ENCODE assay signal across 12 mouse cellular contexts in the genomic region with DNA sequence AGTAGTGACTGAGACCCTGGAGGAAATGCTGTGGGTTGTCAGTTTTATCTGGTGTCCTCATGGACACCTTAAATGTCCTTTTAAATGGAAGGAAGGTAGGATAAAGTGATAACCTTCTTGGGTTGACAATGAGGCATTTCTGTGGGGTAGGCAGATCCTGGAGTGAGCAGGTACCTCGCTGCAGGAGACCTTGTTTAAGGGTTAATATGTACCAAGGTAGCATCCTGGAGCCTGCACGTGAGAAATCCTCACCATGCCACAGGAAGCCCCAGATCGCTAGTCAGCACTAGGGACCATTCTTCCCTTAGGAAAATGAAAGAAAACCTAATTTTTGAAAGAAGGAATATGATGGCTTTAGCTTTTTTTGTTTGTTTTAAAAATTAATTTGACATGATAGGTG. TPM values are rescaled to one million over a fixed set of nuclear protein-coding genes. Genes with fewer than 3 reads are reported as not detected.
DNase-seq lines count a peak whose midpoint lies in the region; ATAC-seq and TF ChIP-seq lines count a peak whose summit lies in the region.
"Had no signal": no experiment of that assay in that cellular context is flagged by ENCODE, and none has a peak within 500 bp of the region (broad histone marks: within the 10 kb centered on the region; RNA-seq: fewer than 3 reads in every experiment).

No protein-coding gene starts in this region.

- no peaks in the 10 kb centered on the region for H3K36me3 ChIP-seq in forebrain, embryonic 11.5 days (ENCODE audit: control insufficient read depth, insufficient read depth, low read length)
- no peaks in the 10 kb centered on the region for H3K36me3 ChIP-seq in forebrain, embryonic 15.5 days
- H3K36me3 ChIP-seq in hindbrain, embryonic 16.5 days (ENCODE audit: control insufficient read depth, insufficient read depth, low read length), result no peaks in the 10 kb centered on the region
- no peaks in the 10 kb centered on the region for H3K36me3 ChIP-seq in midbrain, postnatal 0 days (ENCODE audit: insufficient read depth, low read length)
- H3K36me3 ChIP-seq: liver, embryonic 15.5 days had no signal

- peak overlapping the region; percentile 75 for H3K4me2 ChIP-seq in forebrain, embryonic 11.5 days (ENCODE audit: low read depth, low read length, severe bottlenecking)
- H3K4me2 ChIP-seq in forebrain, embryonic 15.5 days (replicated peaks), result no peak overlapping the region
- H3K4me2 ChIP-seq in hindbrain, embryonic 16.5 days (ENCODE audit: low read length), result peak overlapping the region; percentile 84
- peak overlapping the region; percentile 91 for H3K4me2 ChIP-seq in midbrain, postnatal 0 days (ENCODE audit: low read depth, low read length, poor library complexity, severe bottlenecking)

- no peak for TF ChIP-seq CTCF in midbrain, postnatal 0 days (IDR thresholded peaks at IDR 0.05)

- H3K9ac ChIP-seq in forebrain, embryonic 11.5 days (ENCODE audit: low read length), result no peak overlapping the region
- no peak overlapping the region for H3K9ac ChIP-seq in forebrain, embryonic 15.5 days (replicated peaks)
- no peak overlapping the region; the same call in 1 of the 2 replicates for H3K9ac ChIP-seq in hindbrain, embryonic 16.5 days (ENCODE audit: low read depth, low read length)
- no peak overlapping the region for H3K9ac ChIP-seq in midbrain, postnatal 0 days (replicated peaks; ENCODE audit: low read length, poor library complexity, severe bottlenecking)
- H3K9ac ChIP-seq: liver, embryonic 15.5 days had no signal

- no peak for ATAC-seq in forebrain, embryonic 11.5 days (replicated peaks; ENCODE audit: low FRiP score)
- ATAC-seq in forebrain, embryonic 15.5 days (replicated peaks), result no peak
- no peak for ATAC-seq in hindbrain, embryonic 16.5 days
- ATAC-seq in midbrain, postnatal 0 days (ENCODE audit: low FRiP score), result no peak
- ATAC-seq in cerebellum, adult (ENCODE audit: insufficient number of reproducible peaks, low FRiP score, low TSS enrichment), result no peak

- peaks cover 3% of the 10 kb centered on the region; the same call in 1 of the 2 replicates for H3K27me3 ChIP-seq in forebrain, embryonic 11.5 days (ENCODE audit: control insufficient read depth, insufficient read depth, low read length)
- no peaks in the 10 kb centered on the region for H3K27me3 ChIP-seq in forebrain, embryonic 15.5 days
- H3K27me3 ChIP-seq in hindbrain, embryonic 16.5 days (replicated peaks; ENCODE audit: control insufficient read depth, insufficient read depth, low read length), result no peaks in the 10 kb centered on the region
- no peaks in the 10 kb centered on the region for H3K27me3 ChIP-seq in midbrain, postnatal 0 days (ENCODE audit: insufficient read depth, low read length)

- H3K4me3 ChIP-seq in forebrain, embryonic 11.5 days (ENCODE audit: low read depth, low read length), result no peak overlapping the region
- H3K4me3 ChIP-seq in forebrain, embryonic 15.5 days, result no peak overlapping the region
- H3K4me3 ChIP-seq in hindbrain, embryonic 16.5 days (ENCODE audit: low read length), result peak overlapping the region; percentile 58; the same call in 1 of the 2 replicates
- peak overlapping the region; percentile 57; the same call in 1 of the 2 replicates for H3K4me3 ChIP-seq in midbrain, postnatal 0 days (ENCODE audit: low read depth, low read length)
- H3K4me3 ChIP-seq: liver, embryonic 15.5 days had no signal

- H3K9me3 ChIP-seq in forebrain, embryonic 11.5 days (ENCODE audit: control insufficient read depth, low read length), result no peaks in the 10 kb centered on the region
- no peaks in the 10 kb centered on the region for H3K9me3 ChIP-seq in forebrain, embryonic 15.5 days
- H3K9me3 ChIP-seq in hindbrain, embryonic 16.5 days (ENCODE audit: control insufficient read depth, low read length), result no peaks in the 10 kb centered on the region
- H3K9me3 ChIP-seq in midbrain, postnatal 0 days (ENCODE audit: low read length), result no peaks in the 10 kb centered on the region
- H3K9me3 ChIP-seq: liver, embryonic 15.5 days had no signal

- peaks cover 6% of the 10 kb centered on the region; the same call in 1 of the 2 replicates for H3K4me1 ChIP-seq in forebrain, embryonic 11.5 days (replicated peaks; ENCODE audit: control insufficient read depth, insufficient read depth, low read length)
- peaks cover 49% of the 10 kb centered on the region for H3K4me1 ChIP-seq in forebrain, embryonic 15.5 days
- peaks cover 15% of the 10 kb centered on the region for H3K4me1 ChIP-seq in hindbrain, embryonic 16.5 days (ENCODE audit: control insufficient read depth, insufficient read depth, low read depth, low read length)
- 0 out of 2 replicates have a peak, but pooled peaks cover 3% of the 10 kb centered on the region for H3K4me1 ChIP-seq in midbrain, postnatal 0 days (ENCODE audit: insufficient read depth, low read length)

- 8% methylated on average over 3 of the region's 3 CpGs for WGBS in forebrain, embryonic 11.5 days
- WGBS in forebrain, embryonic 15.5 days, result 11% methylated on average over 3 of the region's 3 CpGs
- WGBS in hindbrain, embryonic 16.5 days, result 12% methylated on average over 3 of the region's 3 CpGs
- 11% methylated on average over 3 of the region's 3 CpGs for WGBS in midbrain, postnatal 0 days

- H3K27ac ChIP-seq in forebrain, embryonic 11.5 days (ENCODE audit: low read depth, low read length), result no peak overlapping the region
- no peak overlapping the region for H3K27ac ChIP-seq in forebrain, embryonic 15.5 days (replicated peaks)
- no peak overlapping the region for H3K27ac ChIP-seq in hindbrain, embryonic 16.5 days (ENCODE audit: low read depth, low read length)
- H3K27ac ChIP-seq in midbrain, postnatal 0 days (ENCODE audit: low read depth, low read length), result no peak overlapping the region
- H3K27ac ChIP-seq: liver, embryonic 15.5 days had no signal

- DNase-seq in forebrain, embryonic 11.5 days (ENCODE audit: low spot score), result no peak
- DNase-seq in kidney, postnatal 10 days, result peak; percentile 18
- no peak for DNase-seq in kidney, postnatal 4 days
- DNase-seq in midbrain, postnatal 0 days (ENCODE audit: low spot score), result no peak
- no peak for DNase-seq in left cerebral cortex, adult 18-20 months (ENCODE audit: low spot score in 2 of 2)
- DNase-seq: adrenal gland, adult 8-10 months; heart, postnatal 10 days had no signal

RNA-seq across cellular contexts. Expression of a gene that starts 1.0 kb away (rescaled TPM):
- polyA plus RNA-seq in forebrain, embryonic 11.5 days (2014; fragmentation: Nextera tagmentation; extraction: Ambion mirVana), result 35.7 and 37.4 TPM in 2 replicates
- 22.0 and 24.4 TPM in 2 replicates for polyA plus RNA-seq in forebrain, embryonic 15.5 days (2015; fragmentation: Nextera tagmentation; extraction: Ambion mirVana)
- polyA plus RNA-seq in hindbrain, embryonic 16.5 days (2015; fragmentation: Nextera tagmentation; extraction: Ambion mirVana), result 51.9 and 65.1 TPM in 2 replicates
- total RNA-seq in midbrain, postnatal 0 days (2014; rRNA removed), result 109 and 127 TPM in 2 replicates
- 42.8 and 47.4 TPM in 2 replicates for polyA plus RNA-seq in midbrain, postnatal 0 days (2015; fragmentation: Nextera tagmentation; extraction: Ambion mirVana)
- total RNA-seq in left cerebral cortex, adult 18-20 months (2021), result 10 to 100 TPM; 42.5 to 62.4 TPM

RNA-seq across cellular contexts. Expression of a gene that starts 51.4 kb away (rescaled TPM):
- polyA plus RNA-seq in forebrain, embryonic 11.5 days (2014; fragmentation: Nextera tagmentation; extraction: Ambion mirVana), result 708 and 809 TPM in 2 replicates
- polyA plus RNA-seq in forebrain, embryonic 15.5 days (2015; fragmentation: Nextera tagmentation; extraction: Ambion mirVana), result 336 and 343 TPM in 2 replicates
- polyA plus RNA-seq in hindbrain, embryonic 16.5 days (2015; fragmentation: Nextera tagmentation; extraction: Ambion mirVana), result 465 and 469 TPM in 2 replicates
- 432 and 450 TPM in 2 replicates for total RNA-seq in midbrain, postnatal 0 days (2014; rRNA removed)
- polyA plus RNA-seq in midbrain, postnatal 0 days (2015; fragmentation: Nextera tagmentation; extraction: Ambion mirVana), result 272 and 323 TPM in 2 replicates
- total RNA-seq in left cerebral cortex, adult 18-20 months (2021), result 10 to 100 TPM; 63.4 to 79.3 TPM
- total RNA-seq: monocyte, adult 5-6 weeks had no signal

Comparison
In these comparisons a context has a peak if more than half of its experiments do, and no peak if none do; other contexts are left out.
1. H3K4me3 ChIP-seq: peak in hindbrain, embryonic 16.5 days (single experiment) and midbrain, postnatal 0 days (single experiment); none in forebrain, embryonic 11.5 days (single experiment) and forebrain, embryonic 15.5 days (single experiment).